Mouse (Mus musculus) c-Kit-positive CD71-positive TER-119-negative erythroid progenitor cells, embryonic 14.5 days (primary cell): Measurements from ENCODE around the gene Ptch2.

Experiments
- DNase-seq: peaks from one replicate; pipeline ENCODE4 v3.0.0-alpha.2; 2013; ENCODE audit warnings: low read depth

Ptch2 gene

DNA sequence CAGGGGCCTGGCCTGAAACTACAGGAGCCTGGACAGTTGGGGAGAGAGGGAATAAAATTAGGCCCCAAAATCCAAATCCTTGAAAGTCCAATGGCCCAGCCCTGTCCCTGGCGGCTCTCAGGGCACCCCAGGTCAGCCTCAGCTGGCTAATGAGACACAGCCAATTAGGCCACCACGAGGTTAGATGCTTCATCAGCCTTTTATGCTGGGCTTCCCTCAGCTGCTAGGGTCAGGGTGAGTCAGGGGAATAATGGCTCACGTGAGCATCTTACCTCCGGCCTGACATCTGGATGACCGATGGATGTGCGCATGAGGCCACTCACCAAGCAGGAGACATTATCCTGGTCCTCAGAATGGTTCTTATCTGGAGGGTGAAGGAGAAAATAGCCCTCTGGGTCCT is 34.9 kb downstream of the Ptch2 start:
- DNase-seq = no peak

GRCm38 (mm10) chr4:117131198-117131597 is 35.3 kb downstream of the Ptch2 start:
- no peak for DNase-seq

GRCm38 (mm10) chr4:117131890-117132793 is 36.3 kb downstream of the Ptch2 start:
- no peak for DNase-seq

DNA sequence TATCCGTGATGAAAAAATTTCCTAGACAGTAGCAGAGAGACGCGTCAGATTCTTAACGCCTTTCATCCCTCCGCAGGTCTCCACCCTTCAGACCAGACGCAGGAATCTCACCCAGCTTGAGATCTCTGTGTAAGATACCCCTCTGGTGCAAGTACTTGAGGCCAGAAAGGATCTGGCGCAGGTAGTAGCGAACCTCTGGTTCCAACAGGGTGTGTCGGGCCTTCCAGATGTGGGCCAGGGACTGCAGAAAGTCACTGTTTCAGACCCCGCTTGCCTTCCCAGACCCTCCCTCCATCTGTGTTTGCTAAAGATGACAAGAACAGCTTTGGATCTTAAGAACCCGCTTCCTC is 36.9 kb downstream of the Ptch2 start:
- DNase-seq = no peak

DNA sequence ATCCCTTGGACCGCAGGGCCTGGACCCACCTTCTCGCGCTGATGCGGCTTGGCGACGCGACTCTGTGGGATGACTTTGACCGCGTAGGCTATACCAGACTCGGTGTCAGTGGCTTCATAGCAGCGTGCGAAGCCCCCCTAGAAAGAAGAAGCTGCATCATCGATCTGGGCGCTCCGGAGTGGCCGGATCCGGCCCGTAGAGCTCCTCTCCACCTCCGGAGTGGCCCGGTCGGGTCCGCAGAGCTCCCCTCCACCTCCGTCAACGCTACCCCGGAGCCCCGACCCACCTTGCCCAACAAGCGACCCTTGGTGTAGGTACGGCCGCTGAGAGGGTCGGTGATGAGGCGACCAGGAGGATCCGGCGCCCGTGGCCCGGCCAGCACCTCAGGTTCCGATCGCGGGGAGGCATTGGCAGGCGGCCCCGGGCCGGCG is 37.5 kb downstream of the Ptch2 start:
- DNase-seq = no peak

DNA sequence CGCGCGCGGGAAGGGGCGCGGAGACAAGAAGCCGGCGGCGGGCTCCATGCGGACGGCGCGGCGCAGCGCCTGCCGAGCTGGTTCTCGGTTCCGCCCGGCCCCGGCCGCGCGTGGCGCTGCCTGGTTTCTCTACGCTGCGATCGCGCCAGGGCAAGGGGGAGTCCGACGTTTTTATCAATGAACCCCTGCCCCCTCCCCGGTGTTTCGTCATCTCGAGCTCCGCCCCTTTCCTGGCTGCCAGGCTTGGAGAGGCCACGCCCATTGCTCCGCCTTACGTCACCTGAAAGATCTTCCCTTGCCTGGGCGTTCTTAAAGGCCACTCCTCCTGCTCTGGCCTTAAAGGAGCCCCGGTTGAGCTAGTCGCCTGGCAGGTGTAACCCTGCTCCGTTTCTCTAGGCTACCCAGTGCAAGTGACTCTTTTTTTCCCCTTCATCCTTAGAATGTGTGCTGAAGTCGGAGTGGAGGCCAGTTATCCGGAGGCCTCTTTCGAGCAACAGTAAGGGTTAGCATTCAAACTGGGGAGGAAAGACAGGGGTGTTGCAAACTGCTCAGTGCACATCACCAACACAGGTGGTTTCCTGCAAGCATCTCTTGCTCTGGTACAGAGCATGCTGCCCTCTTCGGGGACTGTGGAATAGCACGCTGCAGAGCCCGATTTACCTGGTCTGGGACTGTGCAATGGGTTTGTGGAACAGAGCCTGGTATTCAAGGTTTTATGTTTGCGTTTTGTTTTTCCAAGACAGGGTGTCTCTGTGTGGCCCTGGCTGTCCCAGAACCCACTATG is 38.1 kb downstream of the Ptch2 start, which contains the start of gene Plk3:
Plk3 (minus strand) TSS at position 147 of the 784 bp plus-strand sequence.
- DNase-seq = peak; percentile 97

DNA sequence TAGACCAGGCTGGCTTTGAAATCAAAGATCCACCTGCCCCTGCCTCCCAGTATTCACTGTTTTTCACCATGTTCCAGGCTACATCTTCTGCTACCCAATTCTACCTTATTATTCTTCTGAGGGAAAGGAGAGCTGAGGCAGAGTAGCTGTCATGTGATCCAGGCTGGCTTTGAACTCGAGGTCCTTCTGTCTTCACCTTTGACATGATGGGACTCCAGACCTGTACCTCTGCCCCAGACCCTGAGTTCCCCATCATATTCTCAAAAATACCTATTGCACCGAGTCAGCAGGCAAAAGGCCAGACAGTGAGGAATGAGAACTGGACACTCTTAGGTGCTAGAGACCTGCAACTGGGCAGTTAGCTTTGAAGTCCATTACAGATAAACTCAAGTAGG is 38.7 kb downstream of the Ptch2 start:
- DNase-seq = no peak

DNA sequence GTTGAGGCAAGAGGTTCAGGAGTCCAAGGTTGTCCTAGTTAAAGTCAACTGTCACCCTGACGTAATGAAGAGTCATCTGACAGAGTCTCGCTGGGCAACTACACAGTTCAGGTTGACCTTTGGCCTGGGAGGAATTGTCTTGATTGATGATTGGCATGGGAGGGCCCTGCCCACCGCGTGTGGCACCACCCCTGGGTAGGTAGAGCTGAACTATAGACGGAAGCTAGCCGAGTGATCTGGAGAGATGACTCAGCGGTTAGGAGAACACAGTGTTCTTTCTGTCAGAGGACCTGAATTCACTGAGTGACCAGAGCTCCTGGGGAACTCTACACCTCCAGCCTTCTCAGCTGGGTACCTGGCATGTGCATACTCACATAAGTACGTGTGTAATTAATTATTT is 40.2 kb downstream of the Ptch2 start:
- no peak for DNase-seq

GRCm38 (mm10) chr4:117138295-117139216 is 42.7 kb downstream of the Ptch2 start:
- DNase-seq = no peak

DNA sequence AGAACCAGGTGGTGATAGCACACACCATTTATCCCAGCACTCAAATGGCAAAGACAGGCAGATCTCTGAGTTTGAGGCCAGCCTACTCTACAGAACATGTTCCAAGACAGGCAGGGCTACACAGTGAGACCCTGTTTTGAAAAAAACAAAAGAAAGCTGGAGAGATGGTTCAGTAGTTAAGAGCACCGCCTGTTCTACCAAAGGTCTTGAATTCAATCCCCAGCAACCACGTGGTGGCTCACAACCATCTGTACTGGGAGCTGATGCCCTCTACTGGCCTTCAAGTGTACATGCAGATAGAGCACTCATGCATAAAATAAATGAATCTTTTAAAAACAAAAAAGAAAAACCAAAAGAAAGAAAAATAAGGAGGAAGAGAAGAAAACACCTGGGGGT is 43.3 kb downstream of the Ptch2 start:
- DNase-seq = no peak

DNA sequence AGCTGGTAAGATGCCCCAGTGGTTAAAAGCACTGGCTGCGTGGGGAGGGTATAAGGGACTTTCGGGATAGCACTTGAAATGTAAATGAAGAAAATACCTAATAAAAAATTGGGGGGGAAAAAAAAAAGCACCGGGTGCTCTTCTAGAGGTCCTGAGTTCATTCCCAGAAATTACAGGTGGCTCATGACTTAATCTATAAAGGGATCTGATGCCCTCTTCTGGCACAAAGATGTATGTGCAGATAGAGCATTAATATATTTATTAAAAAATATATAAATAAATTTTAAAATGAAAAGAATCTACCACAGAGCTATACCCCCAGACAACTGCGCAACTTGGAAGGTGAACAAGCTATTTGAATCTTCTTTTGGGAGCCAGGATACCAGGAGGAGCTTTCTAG is 44.7 kb downstream of the Ptch2 start:
- DNase-seq = no peak

DNA sequence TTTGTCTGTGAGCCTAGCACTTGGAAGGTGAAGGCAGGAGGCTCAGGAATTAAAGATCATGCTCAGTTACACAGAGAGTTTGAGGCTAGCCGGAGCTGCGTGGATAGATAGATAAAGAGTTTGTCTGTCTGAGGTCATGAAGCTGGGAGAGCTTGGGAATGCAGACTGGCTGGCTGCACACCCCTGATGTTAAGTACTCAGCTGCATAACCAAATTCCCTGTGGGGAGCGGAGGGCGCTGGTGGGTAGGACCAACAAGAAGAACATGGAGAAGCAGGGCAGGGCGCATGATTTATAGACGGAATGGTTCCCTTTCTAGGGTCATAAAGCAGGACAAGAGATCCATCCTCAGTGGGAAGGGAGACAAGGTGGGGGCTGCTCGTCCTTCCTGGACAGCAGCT is 47.1 kb downstream of the Ptch2 start:
- no peak for DNase-seq

GRCm38 (mm10) chr4:117145248-117145647 is 49.4 kb downstream of the Ptch2 start:
- no peak for DNase-seq

GRCm38 (mm10) chr4:117146176-117146575 is 50.3 kb downstream of the Ptch2 start:
- DNase-seq = peak; percentile 95

GRCm38 (mm10) chr4:117148047-117148713 is 52.3 kb downstream of the Ptch2 start:
- no peak for DNase-seq

DNA sequence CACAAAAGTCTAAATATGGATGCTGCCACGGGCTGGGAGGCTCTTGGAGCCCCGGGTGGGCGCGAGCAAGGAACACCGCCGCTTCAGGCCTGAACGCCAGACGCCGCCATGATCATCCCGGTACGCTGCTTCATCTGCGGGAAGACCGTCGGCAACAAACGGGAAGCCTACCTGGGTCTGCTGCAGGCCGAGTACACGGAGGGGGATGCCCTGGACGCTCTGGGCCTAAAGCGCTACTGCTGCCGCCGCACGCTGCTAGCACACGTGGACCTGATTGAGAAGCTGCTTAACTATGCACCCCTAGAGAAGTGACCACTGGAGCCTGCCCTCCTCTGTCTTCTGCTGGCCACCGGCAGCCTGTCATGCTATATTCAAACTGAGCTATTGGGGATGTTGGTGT is 52.9 kb downstream of the Ptch2 start:
- DNase-seq = no peak

- no peak for DNase-seq
Observed at GRCm38 (mm10) chr4:117149291-117150211, 53.7 kb downstream of the Ptch2 start.

GRCm38 (mm10) chr4:117150212-117150733 is 54.4 kb downstream of the Ptch2 start:
- no peak for DNase-seq

- DNase-seq = no peak
Observed at GRCm38 (mm10) chr4:117151416-117151815, 55.5 kb downstream of the Ptch2 start.

DNA sequence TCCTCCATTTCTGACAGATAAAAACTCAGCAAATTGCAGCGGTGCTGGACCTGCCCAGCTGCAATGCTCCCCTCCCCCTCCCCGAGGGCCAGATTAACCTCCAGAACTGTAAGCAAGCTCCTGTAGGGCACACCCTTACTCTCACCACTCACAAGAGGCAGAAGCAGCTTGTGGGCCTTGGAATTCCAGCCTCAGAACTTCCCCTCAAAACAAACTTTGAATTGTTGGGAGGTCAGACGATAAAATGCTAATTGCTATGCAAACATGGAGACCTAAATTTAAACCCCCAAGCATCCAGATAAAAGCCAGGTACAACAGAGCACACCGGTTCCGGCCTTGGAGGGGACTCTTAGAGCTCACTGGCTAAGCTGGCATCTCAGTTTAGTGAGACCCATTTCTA is 56.8 kb downstream of the Ptch2 start:
- no peak for DNase-seq
